Mouse (Mus musculus) layer of hippocampus, adult 9-11 months (tissue): ENCODE measurements at regions not wholly inside any gene's neighbourhood (a gene's known extent, or its start where the extent isn't known, plus 50 kb on each side); places are given as distances from the start of the nearest gene placed in this dataset.

ENCODE experiments used
- DNase-seq: peaks from one replicate; pipeline ENCODE4 v3.0.0; 2022

- DNase-seq: peak; percentile 62
Measured at GRCm38 (mm10) chr11:32136066-32136465, 64.0 kb downstream of the Il9r start.

GRCm38 (mm10) chr11:32133996-32134395 lies 66.1 kb downstream of the Il9r start:
- no peak for DNase-seq

GRCm38 (mm10) chr11:32132008-32132615 lies 68.0 kb downstream of the Il9r start:
- DNase-seq: no peak

- no peak for DNase-seq
Measured at GRCm38 (mm10) chr11:32128551-32128950, 71.5 kb downstream of the Il9r start.

- no peak for DNase-seq
Measured at GRCm38 (mm10) chr11:32128018-32128417, 72.1 kb downstream of the Il9r start.

- DNase-seq: no peak
Measured at GRCm38 (mm10) chr11:32127401-32127817, 72.7 kb downstream of the Il9r start.

- no peak for DNase-seq
Measured at GRCm38 (mm10) chr11:32126786-32127185, 73.3 kb downstream of the Il9r start.

GRCm38 (mm10) chr11:32126311-32126698 lies 73.8 kb downstream of the Il9r start:
- no peak for DNase-seq

- no peak for DNase-seq
Measured at GRCm38 (mm10) chr11:32125586-32126310, 74.3 kb downstream of the Il9r start.

GRCm38 (mm10) chr11:32120596-32120995 lies 79.5 kb downstream of the Il9r start:
- DNase-seq: no peak

- DNase-seq: no peak
Measured at GRCm38 (mm10) chr11:32118844-32119629, 81.0 kb downstream of the Il9r start.

- DNase-seq: no peak
Measured at GRCm38 (mm10) chr11:32117930-32118329, 82.1 kb downstream of the Il9r start.

- peak; percentile 67 for DNase-seq
Measured at GRCm38 (mm10) chr11:32113118-32113826, 86.8 kb downstream of the Il9r start.

GRCm38 (mm10) chr11:32112521-32112920 lies 87.6 kb downstream of the Il9r start:
- DNase-seq: no peak

- no peak for DNase-seq
Measured at GRCm38 (mm10) chr11:32111841-32112240, 88.2 kb downstream of the Il9r start.

GRCm38 (mm10) chr11:32109911-32110310 lies 90.2 kb downstream of the Il9r start:
- DNase-seq: no peak
